Mouse (Mus musculus) 3134 (cell line): ENCODE measurements around the gene Gm44973.
A peak's percentile ranks its signal among the peaks of the same experiment; 100 is the strongest.
"Not testable (repeated sequence)": the region's sequence is repeated elsewhere in the genome, so short reads cannot be mapped to it uniquely, and the experiment has no call there.

Source experiments
- DNase-seq: peaks from one replicate; pipeline ENCODE4 v3.0.0-alpha.2; 2011; ENCODE audit warnings: low spot score; ENCODE audit not compliant: insufficient read length; ENCODE audit errors: extremely low read depth

The Gm44973 gene

DNA sequence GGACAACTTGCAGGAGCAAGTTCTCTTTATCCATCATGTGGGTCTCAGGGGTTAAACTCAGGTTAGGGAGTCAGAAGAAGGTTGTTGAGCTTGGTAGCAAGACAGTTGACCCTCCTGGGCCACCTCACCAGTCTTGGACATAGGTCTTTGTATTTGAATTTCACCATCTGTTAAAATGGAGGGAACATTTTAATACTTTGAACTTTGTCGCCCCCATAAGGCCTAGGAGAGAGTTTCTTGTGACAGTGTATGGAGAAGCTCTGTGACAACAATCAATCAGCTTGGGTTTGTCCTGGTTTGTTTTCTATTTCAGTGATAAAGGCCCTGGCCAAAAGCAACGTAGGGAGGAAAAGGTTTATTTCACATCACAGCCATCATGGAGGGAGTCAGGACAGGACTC, 32.0 kb downstream of the Gm44973 start:
- DNase-seq = no peak

GRCm38 (mm10) chr7:5051193-5052192, 36.2 kb downstream of the Gm44973 start, which contains the start of gene Zfp580:
Gene Zfp580 (plus strand): TSS chr7:5051538.
- DNase-seq = peak; percentile 79

DNA sequence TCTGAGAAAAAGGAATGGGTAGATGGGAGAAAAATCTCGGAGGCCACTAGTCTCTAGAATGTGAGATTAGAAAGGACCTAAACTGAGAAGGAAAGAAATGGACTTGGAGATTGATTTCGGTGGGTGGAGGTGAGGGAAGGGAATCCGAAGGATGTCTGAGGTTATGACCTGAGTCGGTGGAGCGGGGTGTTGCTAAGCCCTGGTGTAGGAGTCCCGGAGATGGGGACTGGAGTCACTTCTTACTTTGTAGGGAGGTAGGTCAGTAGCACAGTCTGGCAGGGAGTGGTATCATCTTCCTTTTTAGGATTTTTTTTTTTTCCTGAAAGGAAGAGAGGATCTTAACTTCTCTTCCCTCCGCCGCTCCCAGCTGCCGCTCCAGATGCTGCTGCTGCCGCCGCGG, 37.1 kb downstream of the Gm44973 start:
- DNase-seq = no peak

GRCm38 (mm10) chr7:5052931-5053343, 37.6 kb downstream of the Gm44973 start:
- DNase-seq = no peak

DNA sequence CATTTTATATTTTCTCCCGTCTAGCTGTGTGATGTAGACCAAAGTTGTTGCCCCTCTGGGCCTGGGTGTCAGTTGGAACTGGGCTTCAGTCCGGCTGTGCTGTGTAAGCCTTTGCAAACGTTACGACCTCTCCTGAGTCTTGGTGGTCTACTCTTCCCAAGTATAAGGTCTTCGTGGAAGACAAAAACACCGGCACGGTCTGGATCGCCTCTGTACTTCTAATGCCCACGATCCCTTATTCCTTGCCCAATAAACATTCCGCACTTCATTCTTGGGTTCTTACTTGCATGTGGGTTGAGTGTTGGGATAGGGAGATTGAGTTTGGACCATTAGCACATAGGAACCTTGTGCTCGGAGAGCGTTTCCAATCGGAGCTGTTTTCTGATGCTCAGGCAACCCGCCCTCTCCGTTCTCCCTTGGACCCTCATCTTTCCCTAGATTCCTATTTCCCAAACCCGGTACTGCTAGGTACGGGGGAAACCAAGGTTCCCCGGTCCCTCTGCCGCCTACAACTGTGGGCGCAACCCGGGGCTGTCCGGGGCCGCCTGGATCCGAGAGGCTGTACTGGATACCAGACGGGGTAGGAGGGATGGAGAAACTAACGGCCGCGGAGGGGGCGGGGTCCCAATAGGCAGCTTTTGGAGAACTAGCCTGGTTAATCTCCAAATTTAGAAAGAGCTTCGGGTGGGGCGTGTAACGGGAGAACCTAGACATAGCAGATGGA, 38.3 kb downstream of the Gm44973 start:
- DNase-seq = no peak

DNA sequence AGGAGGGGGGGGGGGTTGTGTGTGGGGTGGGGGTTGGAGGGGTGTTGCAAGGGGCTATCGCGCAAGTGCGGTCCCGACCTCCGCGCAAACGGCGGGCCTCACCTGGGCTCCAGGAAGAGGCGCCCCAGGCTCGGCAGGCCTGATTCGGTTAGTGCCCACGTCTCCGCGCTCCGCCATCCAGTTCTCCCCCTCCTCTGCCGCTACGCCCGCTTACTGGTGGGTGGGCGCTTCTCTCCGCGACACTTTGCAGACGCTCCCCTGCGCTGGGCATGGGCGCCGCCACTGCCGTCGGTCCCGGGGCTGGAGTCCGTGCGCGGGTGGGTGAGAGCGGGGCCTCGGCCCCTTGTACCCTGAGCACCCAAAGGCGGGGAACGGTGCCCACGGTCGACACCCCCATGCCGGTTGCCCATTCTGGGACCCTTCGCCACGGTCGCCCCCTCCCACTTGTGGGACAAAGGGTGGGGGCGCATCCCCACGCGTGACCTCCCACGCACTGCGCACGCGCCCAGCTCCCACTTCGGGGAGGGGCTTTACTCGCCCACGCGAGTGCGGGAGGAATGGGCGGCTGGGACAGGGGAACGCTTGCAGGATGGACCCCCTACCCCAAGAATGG, 41.5 kb downstream of the Gm44973 start:
- no peak for DNase-seq

GRCm38 (mm10) chr7:5057381-5057780, 42.1 kb downstream of the Gm44973 start:
- no peak for DNase-seq

DNA sequence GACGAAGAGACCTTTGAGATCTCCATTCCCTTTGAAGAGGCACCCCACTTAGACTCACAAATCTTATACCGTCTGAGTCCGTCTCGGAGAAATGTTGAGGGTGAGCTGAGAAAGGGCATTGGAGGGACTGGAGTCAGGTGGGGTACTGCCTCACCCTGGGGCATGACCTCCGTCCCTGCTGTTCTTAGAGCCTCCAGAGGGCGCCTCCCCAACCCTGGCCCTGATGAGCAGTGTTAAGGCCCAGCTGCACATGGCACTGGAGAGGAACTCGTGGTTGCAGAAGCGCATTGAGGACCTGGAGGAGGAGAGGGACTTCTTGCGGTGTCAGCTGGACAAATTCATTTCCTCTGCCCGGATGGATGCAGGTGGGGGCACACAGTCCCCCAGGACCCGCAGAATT, 42.5 kb downstream of the Gm44973 start:
- no peak for DNase-seq

- DNase-seq = no peak
Measured at GRCm38 (mm10) chr7:5058631-5059030, 43.3 kb downstream of the Gm44973 start.

- no peak for DNase-seq
Measured at GRCm38 (mm10) chr7:5059421-5059820, 44.1 kb downstream of the Gm44973 start.

DNA sequence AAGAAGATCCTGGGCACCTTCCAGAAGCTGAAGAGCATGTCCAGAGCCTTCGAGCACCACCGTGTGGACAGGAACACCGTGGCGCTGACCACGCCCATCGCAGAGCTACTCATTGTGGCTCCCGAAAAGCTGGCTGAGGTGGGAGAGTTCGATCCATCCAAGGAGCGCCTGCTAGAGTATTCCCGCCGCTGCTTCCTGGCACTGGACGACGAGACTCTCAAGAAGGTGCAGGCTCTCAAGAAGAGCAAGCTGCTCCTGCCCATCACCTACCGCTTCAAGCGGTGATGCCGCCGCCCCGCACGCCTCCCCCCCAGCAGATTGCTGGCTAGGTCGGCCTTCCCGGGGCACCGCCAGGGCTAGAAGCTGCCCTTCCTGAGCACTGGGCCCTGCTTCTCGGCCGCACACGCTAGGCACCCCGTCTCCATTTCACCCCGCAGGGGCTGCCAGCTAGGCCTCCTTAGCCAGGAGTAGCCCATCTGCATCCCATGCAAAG, 45.0 kb downstream of the Gm44973 start:
- DNase-seq = peak; percentile 83

DNA sequence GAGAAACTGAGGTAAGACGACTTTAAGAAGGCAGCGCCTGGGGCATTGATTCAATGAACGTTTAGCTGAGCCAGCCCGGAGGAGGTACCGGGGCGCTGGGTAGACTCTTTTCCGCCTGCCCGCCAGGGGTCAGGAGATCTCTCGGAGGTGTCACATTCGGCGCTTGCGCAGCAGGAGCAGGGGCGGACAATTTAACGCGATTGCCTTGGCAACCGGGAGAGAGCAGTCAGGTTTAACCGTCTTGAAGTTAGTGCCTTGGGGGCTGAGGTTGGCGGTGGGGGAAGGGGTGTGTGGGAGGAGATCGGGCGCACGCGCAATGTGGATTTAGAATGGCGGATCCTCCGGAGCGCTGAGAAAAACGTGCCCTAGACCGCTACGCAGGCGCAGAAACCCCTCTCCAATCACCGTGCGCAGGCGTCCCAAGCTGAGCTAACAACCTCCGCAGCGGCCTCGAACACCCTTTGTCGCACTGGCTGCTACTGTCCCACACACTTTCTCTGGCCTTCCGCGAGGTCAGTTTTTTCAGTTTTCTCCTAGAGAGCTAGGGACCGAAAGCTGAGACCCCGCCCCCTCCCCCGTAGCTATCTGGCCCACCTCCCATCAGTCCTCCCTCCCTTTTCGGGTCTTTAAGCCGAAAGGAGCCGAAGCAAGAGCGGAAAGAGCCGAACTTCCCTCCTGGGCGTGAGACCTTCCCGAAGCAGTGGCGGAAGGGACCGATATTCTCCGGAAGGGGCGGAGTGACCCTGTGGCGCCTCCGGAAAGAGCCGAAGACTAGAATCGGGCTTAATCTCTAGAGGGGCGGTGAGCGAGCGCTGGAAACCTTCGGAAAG, 45.9 kb downstream of the Gm44973 start:
- peak; percentile 94 for DNase-seq

DNA sequence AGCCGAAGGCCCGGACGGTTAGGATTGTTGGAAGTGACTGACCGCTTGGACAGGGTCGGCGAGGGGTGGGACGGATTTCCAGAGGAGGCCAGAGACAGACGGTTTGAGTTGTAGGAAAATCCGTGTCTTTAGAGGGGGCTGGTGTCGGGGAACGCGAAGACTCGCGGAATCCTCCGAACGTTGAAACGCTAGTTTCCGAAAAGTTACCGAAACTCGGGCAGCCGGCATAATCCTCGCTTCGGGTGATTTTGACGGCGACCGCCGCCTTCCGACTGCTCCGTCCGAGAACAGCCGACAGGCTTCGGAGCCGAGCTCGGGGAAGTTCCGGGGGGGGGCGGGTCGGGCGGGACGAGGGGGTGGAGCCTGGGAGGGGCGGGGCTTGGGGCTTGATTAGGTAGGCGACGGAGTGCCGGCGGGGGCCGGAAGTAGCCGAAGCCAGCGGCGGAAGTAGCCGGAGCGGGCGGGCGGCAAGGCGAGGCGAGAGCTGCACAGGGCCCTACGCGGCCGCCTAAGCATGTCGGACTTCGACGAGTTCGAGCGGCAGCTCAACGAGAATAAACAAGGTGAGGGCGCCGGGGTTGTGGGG, 46.6 kb downstream of the Gm44973 start, which contains the start of gene U2af2:
Gene U2af2 (plus strand): TSS at position 370 of the 586 bp plus-strand sequence.
- DNase-seq = peak; percentile 92

DNA sequence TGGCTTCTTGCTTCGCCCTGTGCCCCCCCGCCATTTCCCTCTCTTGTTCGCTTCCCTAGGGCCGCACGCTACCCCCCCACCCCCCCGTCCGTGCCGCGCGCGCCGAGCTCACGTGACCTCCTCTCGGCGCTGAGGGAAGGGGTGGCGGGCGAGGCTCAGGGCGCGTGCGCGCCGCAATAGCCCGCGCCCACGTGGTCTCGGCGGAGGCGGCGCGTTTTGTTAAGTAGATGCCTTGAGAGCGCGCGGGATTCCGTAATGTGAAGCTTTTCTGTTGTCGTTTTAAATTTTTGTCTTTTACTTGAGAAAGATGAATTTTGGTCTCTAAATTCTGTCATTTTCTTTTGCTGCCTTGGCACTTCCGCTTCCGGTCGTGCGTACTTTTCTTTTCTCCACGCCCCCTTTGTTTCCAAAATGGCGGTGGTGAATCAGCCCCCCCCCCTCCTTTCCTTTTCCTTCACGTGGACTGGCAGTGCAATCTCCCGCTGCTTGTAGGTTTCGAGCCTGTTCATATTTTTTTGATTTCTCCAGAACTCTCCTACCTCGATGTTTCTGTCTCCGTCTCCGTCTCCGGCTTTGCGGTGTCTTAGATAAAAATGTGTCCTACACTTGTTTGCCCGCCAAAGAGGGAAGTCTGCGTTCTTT, 47.2 kb downstream of the Gm44973 start:
- peak; percentile 90 for DNase-seq

DNA sequence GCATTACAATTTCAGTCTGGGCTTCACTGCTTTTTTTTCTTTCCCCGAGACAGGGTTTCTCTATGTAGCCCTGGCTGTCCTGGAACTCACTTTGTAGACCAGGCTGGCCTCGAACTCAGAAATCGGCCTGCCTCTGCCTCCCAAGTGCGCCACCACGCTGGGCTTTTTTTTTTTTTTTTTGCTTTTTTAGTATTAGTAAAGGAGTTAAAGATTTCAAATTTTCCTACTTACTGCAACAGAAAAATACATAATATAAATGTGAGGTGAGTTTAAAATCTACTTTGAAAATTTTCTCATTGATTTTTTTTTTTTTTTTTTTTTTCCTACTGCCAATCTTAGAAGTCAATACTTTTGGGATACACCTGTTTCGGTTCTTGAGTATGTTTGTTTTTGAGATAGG, 49.6 kb downstream of the Gm44973 start:
- no peak for DNase-seq

DNA sequence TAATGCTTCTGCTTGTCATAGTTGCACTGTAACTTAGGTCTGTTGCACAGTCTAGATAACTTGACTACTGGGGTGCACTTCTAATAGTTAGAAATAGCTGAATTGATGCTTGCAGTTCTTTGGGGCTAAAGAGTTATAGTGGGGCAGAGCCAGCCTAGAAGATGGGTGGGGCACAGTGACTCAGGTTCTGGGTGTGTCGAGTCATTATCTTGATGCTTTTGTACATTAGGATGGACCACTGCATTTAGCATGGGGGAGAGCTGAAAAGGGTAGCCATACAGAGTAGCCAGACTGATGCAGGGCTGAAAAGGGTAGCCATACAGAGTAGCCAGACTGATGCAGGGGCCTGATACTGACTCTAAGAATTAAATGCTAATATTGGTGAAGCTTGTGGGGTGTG, 58.3 kb downstream of the Gm44973 start:
- DNase-seq = no peak

DNA sequence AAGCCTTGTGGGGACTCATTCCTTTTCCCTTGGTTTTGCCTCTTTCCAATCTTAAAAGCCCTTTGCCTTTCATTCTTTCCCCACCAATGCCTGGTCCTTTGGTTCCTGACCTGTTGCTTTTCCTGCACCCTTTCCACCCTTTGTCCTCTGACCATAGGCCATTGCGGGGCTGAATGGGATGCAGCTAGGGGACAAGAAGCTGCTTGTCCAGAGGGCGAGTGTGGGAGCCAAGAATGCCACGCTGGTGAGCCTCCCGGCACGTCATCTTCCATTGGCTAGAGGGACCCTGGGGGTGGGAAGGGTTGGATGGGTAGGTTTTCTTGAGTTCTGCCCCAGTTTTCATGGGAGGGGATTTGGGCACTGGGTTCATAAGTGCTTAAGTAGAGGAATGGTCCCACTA, 59.7 kb downstream of the Gm44973 start:
- no peak for DNase-seq

- DNase-seq = no peak
Measured at GRCm38 (mm10) chr7:5076931-5077330, 61.6 kb downstream of the Gm44973 start.

GRCm38 (mm10) chr7:5079365-5080009, 64.2 kb downstream of the Gm44973 start:
- DNase-seq = not testable (repeated sequence)
